Mouse (Mus musculus): ENCODE results near the gene Gpatch4. TPM values are rescaled to one million over a fixed set of nuclear protein-coding genes. Genes with fewer than 3 reads are reported as not detected.

Gpatch4 gene
- total and polyA plus RNA-seq, 3 experiments: 105 to 240 (median 135) TPM

DNA sequence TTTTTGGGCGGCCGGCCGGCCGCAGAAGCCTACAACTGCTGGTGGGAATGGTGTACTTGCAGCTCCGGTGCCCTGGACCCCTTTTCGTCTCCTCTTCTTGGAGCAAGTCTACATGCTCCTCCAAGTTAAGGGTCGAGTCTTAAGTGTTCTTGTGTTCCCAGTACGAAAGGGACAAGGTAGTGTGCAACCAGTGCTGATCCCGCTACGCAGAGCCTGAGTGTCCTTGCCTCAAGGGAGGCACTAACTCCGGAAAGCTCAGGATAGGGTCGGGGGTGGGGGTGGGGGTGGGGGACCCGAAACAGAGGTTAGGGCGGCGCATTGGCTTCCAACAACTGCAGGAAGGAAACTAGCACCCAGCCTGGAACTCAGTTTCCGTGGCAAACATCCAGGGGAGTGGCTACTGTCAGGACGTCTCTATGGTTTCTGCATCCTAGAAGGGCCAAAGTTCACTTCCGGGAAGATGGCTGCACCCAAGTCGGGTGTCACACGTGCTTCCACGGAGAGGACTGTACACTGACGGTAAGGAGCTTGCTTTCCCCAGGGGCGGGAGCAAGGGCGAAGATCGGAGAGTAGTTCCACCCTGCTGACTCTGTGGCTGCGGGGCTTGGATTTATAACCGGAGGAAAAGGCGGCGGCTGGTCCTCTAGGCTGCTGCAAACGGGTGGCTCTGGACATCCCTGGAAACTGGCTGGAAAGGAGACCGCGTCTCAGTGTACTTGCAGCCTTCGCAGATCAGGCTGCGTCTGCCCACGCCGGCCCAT is at the start of gene Gpatch4 (continued):
- TF ChIP-seq MXI1 (IDR thresholded peaks at IDR 0.05; ENCODE audit: low read depth, low read length) (peak; percentile 100), USF2 (IDR thresholded peaks at IDR 0.05; ENCODE audit: borderline replicate concordance in 1 of 2, insufficient read depth in 1 of 2, low read depth in 1 of 2, low read length in 2 of 2) (no peak), ZNF384 (IDR thresholded peaks at IDR 0.05; ENCODE audit: low read depth, low read length) (no peak)

DNA sequence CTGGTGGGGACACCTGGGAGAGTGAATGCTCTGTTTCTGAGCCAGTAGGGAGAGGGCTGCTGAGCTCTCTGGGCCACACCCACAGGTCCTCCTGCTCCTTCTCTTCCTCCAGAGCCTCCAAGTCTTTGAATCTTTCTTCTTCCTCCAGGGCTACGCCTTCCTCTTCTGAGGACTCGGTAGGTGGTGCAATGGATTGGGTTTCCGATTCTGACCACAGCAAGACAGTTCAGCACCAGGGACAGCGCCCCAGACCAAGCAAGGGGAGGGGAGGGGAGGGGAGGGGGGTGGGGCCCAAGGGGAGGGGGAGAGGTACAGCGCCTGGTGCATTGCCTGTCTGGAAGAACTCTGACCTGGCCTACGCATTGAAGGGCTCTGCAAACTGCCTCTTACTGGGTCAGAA is 49.5 kb upstream of the Gpatch4 start:
- Histone ChIP-seq H3K27me3 (ENCODE audit: control insufficient read depth in 1 of 2, insufficient read depth in 2 of 2, low read length in 2 of 2) (no peaks in the 10 kb centered on the region), H3K4me3 (ENCODE audit: control insufficient read depth in 1 of 2, insufficient read depth in 1 of 2, low read depth in 2 of 2, low read length in 2 of 2) (no peak overlapping the region), H3K4me1 (ENCODE audit: control insufficient read depth in 1 of 2, insufficient read depth in 2 of 2, low read length in 2 of 2) (no peaks in the 10 kb centered on the region; a peak in 1 of 4 replicates), H3K79me2 (ENCODE audit: control insufficient read depth, insufficient read depth, low read length, poor library complexity) (no peaks in the 10 kb centered on the region), H3K36me3 (ENCODE audit: control insufficient read depth in 1 of 2, insufficient read depth in 2 of 2, low read length in 2 of 2) (no peaks in the 10 kb centered on the region; a peak in 1 of 4 replicates), H3K9ac (ENCODE audit: control insufficient read depth, low read depth, low read length, poor library complexity, severe bottlenecking) (no peak overlapping the region), H3K27ac (ENCODE audit: control insufficient read depth, low read depth, low read length) (no peak overlapping the region), H3K9me3 (replicated peaks; ENCODE audit: insufficient read depth, low read length) (no peaks in the 10 kb centered on the region)
- peak; percentile 77 for DNase-seq (ENCODE audit: low read depth, low spot score)
- no peak for TF ChIP-seq USF2 (IDR thresholded peaks at IDR 0.05; ENCODE audit: borderline replicate concordance in 1 of 2, insufficient read depth in 1 of 2, low read depth in 1 of 2, low read length in 2 of 2)
- TF ChIP-seq CTCF (IDR thresholded peaks at IDR 0.05 in 2 of 3, conservative IDR thresholded peaks at IDR 0.05 in 1 of 3; ENCODE audit: control insufficient read depth in 1 of 3, insufficient read depth in 1 of 3, low read depth in 2 of 3, low read length in 3 of 3, poor library complexity in 1 of 3, severe bottlenecking in 1 of 3): no peak
- TF ChIP-seq MAZ (IDR thresholded peaks at IDR 0.05; ENCODE audit: low read depth, low read length): peak; percentile 89; the same call in 1 of the 2 replicates
- TF ChIP-seq NELFE (IDR thresholded peaks at IDR 0.05; ENCODE audit: low read depth, low read length): no peak
- TF ChIP-seq NRF1 (IDR thresholded peaks at IDR 0.05; ENCODE audit: insufficient read depth, low read depth, low read length, poor library complexity, severe bottlenecking): no peak
- no peak for TF ChIP-seq ZKSCAN1 (IDR thresholded peaks at IDR 0.05; ENCODE audit: low read depth, low read length)
- peak; percentile 72 for TF ChIP-seq SIN3A (IDR thresholded peaks at IDR 0.05; ENCODE audit: low read length)
- no peak for TF ChIP-seq CHD1 (IDR thresholded peaks at IDR 0.05; ENCODE audit: low read depth, low read length)
- TF ChIP-seq MAX (IDR thresholded peaks at IDR 0.05; ENCODE audit: low read length): no peak
- no peak for TF ChIP-seq RAD21 (IDR thresholded peaks at IDR 0.05; ENCODE audit: low read depth, low read length)
- TF ChIP-seq TAL1 (IDR thresholded peaks at IDR 0.05; ENCODE audit: low read length): no peak
- TF ChIP-seq ZMIZ1 (IDR thresholded peaks at IDR 0.05; ENCODE audit: low read depth, low read length): no peak
- TF ChIP-seq ZC3H11A (IDR thresholded peaks at IDR 0.05; ENCODE audit: low read depth, low read length): no peak
- TF ChIP-seq RCOR1 (IDR thresholded peaks at IDR 0.05; ENCODE audit: low read depth, low read length): no peak
- TF ChIP-seq MYB (IDR thresholded peaks at IDR 0.05; ENCODE audit: low read depth, low read length): no peak

DNA sequence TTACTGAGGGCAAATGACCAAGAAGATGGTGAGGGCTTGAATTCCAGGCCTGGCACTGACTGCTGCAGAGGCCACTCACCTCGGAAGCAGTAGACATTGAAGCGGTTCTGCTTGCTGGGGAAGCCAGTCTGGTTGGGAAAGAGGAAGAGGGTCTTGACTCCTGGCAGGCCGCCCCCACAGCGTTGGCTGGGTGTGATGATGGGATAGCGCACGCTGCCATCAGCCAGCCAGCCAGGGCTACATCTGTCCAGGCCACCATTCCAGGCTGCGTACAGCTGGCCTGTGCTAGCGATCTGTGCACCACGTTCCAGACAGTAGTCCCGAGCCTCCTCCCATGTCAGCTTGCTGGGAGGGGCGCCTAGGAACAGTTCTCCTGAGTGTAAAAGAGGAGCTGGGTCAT is 47.6 kb upstream of the Gpatch4 start:
- TF ChIP-seq MYC (IDR thresholded peaks at IDR 0.05; ENCODE audit: low read depth, low read length) (no peak), RCOR1 (IDR thresholded peaks at IDR 0.05; ENCODE audit: low read depth, low read length) (no peak), MAX (IDR thresholded peaks at IDR 0.05; ENCODE audit: low read length) (no peak), E2F4 (IDR thresholded peaks at IDR 0.05; ENCODE audit: borderline replicate concordance, low read depth, low read length) (no peak), MAZ (IDR thresholded peaks at IDR 0.05; ENCODE audit: low read depth, low read length) (no peak), MYB (IDR thresholded peaks at IDR 0.05; ENCODE audit: low read depth, low read length) (no peak), UBTF (IDR thresholded peaks at IDR 0.05; ENCODE audit: borderline replicate concordance, insufficient read depth, low read depth, low read length) (no peak), SMC3 (IDR thresholded peaks at IDR 0.05; ENCODE audit: low read depth, low read length) (no peak), POLR2AphosphoS2 (IDR thresholded peaks at IDR 0.05; ENCODE audit: low read length) (no peak), CTCF (IDR thresholded peaks at IDR 0.05 in 2 of 3, conservative IDR thresholded peaks at IDR 0.05 in 1 of 3; ENCODE audit: control insufficient read depth in 1 of 3, insufficient read depth in 1 of 3, low read depth in 2 of 3, low read length in 3 of 3, poor library complexity in 1 of 3, severe bottlenecking in 1 of 3) (no peak), JUND (IDR thresholded peaks at IDR 0.05; ENCODE audit: low read depth, low read length) (no peak)
- no peaks in the 10 kb centered on the region for H3K4me1 ChIP-seq (ENCODE audit: control insufficient read depth in 1 of 2, insufficient read depth in 2 of 2, low read length in 2 of 2)
- no peak for DNase-seq (ENCODE audit: low read depth, low spot score)
- no peaks in the 10 kb centered on the region for H3K36me3 ChIP-seq (ENCODE audit: control insufficient read depth in 1 of 2, insufficient read depth in 2 of 2, low read length in 2 of 2)
- no peaks in the 10 kb centered on the region for H3K79me2 ChIP-seq (ENCODE audit: control insufficient read depth, insufficient read depth, low read length, poor library complexity)
- H3K27me3 ChIP-seq (ENCODE audit: control insufficient read depth in 1 of 2, insufficient read depth in 2 of 2, low read length in 2 of 2): no peaks in the 10 kb centered on the region; a peak in 1 of 4 replicates
- H3K4me3 ChIP-seq (ENCODE audit: control insufficient read depth in 1 of 2, insufficient read depth in 1 of 2, low read depth in 2 of 2, low read length in 2 of 2): no peak overlapping the region
- no peak overlapping the region for H3K27ac ChIP-seq (ENCODE audit: control insufficient read depth, low read depth, low read length)
- no peaks in the 10 kb centered on the region for H3K9me3 ChIP-seq (replicated peaks; ENCODE audit: insufficient read depth, low read length)
- no peak overlapping the region for H3K9ac ChIP-seq (ENCODE audit: control insufficient read depth, low read depth, low read length, poor library complexity, severe bottlenecking)
